Mouse (Mus musculus) liver, embryonic 14 days (tissue): ENCODE measurements around the gene Olfr1474. TPM values are rescaled to one million over a fixed set of nuclear protein-coding genes. Genes with fewer than 3 reads are reported as not detected.

ENCODE experiments used
- polyA plus RNA-seq: library from polyadenylated mRNA; depleted of rRNA; stranded (reverse); fragments of >200 nt; gene quantifications from 2 replicates; pipeline ENCODE4 v1.2.3, GENCODE M21; 2012; rRNA removed

Gene Olfr1474
- polyA plus RNA-seq, result not detected in 2 replicates

DNA sequence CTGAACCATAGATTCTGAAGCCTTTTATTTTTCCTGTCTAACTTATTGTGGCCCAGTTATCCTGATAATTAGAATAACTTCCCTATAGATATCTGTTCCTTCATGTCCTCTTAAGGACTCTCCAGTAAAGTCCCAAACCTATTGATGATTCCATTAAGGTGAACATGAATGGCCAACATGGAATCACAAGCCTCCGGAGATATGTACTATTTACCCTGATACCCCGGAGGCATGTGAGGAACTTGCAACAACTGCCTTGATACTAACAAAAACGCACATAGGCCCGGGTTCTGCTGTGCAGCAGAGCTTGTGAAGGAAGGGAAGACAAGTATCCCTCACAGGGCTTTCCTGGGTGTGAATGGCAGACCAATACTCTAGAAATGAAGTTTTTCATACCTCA is at the start of gene Olfr1474:
Gene Olfr1474, plus strand, starts transcription at position 301 of the 400 bp plus-strand sequence.

GRCm38 (mm10) chr19:13443109-13443508 is 26.3 kb upstream of the Olfr1474 start, which contains the start of gene Olfr1471:
TSS of gene Olfr1471 (plus strand) at chr19:13443409.

GRCm38 (mm10) chr19:13455986-13456385 is 13.4 kb upstream of the Olfr1474 start, which contains the start of gene Olfr1472:
TSS of gene Olfr1472 (minus strand) at chr19:13456086.

GRCm38 (mm10) chr19:13480096-13480495 is 10.7 kb downstream of the Olfr1474 start, which contains the start of gene Olfr1475:
TSS of gene Olfr1475 (minus strand) at chr19:13480196.

GRCm38 (mm10) chr19:13500246-13500645 is 30.9 kb downstream of the Olfr1474 start, which contains the start of gene Olfr1477:
TSS of gene Olfr1477 (plus strand) at chr19:13500546.

Other genes with a start within 250 kb of the Olfr1474 start
- gene Olfr1463, start 238.2 kb upstream of the Olfr1474 start, polyA plus RNA-seq, result not detected in 2 replicates
- not detected in 2 replicates for gene Olfr1465, start 154.0 kb upstream of the Olfr1474 start, polyA plus RNA-seq
- not detected in 2 replicates for gene Olfr1466, start 130.7 kb upstream of the Olfr1474 start, polyA plus RNA-seq
- gene Olfr1467, start 107.3 kb upstream of the Olfr1474 start, polyA plus RNA-seq, result not detected in 2 replicates
- not detected in 2 replicates for gene Olfr1469, start 61.7 kb upstream of the Olfr1474 start, polyA plus RNA-seq
- gene Olfr1471, start 26.2 kb upstream of the Olfr1474 start, polyA plus RNA-seq, result not detected in 2 replicates
- gene Olfr1472, start 13.5 kb upstream of the Olfr1474 start, polyA plus RNA-seq, result not detected in 2 replicates
- not detected in 2 replicates for gene Olfr1475, start 10.6 kb downstream of the Olfr1474 start, polyA plus RNA-seq
- gene Olfr1477, start 31.0 kb downstream of the Olfr1474 start, polyA plus RNA-seq, result not detected in 2 replicates
- gene Olfr1480, start 58.3 kb downstream of the Olfr1474 start, polyA plus RNA-seq, result not detected in 2 replicates
- not detected in 2 replicates for gene Olfr1484, start 113.9 kb downstream of the Olfr1474 start, polyA plus RNA-seq
- not detected in 2 replicates for gene Olfr1487, start 147.8 kb downstream of the Olfr1474 start, polyA plus RNA-seq
- gene Olfr1489, start 162.1 kb downstream of the Olfr1474 start, polyA plus RNA-seq, result not detected in 2 replicates
- not detected in 2 replicates for gene Olfr1490, start 181.5 kb downstream of the Olfr1474 start, polyA plus RNA-seq
- not detected in 2 replicates for gene Olfr1491, start 227.7 kb downstream of the Olfr1474 start, polyA plus RNA-seq